In the genomic region with DNA sequence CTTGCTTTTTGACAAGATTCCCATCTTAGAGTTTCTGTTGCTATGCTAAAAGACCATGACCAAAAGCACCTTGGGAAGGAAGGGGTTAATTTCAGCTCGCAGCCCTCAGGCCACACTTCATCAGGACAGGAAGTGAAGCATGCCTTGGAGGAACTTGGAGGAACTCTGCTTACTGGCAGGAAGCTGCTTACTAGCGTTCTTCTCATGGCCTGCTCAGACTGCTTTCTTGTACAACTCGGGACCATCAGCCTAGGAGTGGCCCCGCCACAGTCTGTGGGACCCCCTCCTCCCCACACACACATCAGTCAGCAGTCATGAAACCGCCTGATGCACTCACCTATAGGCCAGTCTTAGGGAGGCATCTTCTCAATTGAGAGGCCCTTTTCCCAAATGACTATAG, we compare ENCODE assay signal across 14 mouse cellular contexts. TPM values are rescaled to one million over a fixed set of nuclear protein-coding genes. Genes with fewer than 3 reads are reported as not detected.
DNase-seq lines count a peak whose midpoint lies in the region; ATAC-seq lines count a peak whose summit lies in the region.
"Had no signal": no experiment of that assay in that cellular context is flagged by ENCODE, and none has a peak within 500 bp of the region (broad histone marks: within the 10 kb centered on the region; RNA-seq: fewer than 3 reads in every experiment).

No protein-coding gene starts in this region.

- WGBS in lung, embryonic 15.5 days = 20% methylated on average over 5 of the region's 5 CpGs
- 32% methylated on average over 5 of the region's 5 CpGs for WGBS in heart, embryonic 16.5 days
- 36% methylated on average over 5 of the region's 5 CpGs for WGBS in stomach, embryonic 14.5 days

- no peak overlapping the region for H3K4me2 ChIP-seq in lung, embryonic 15.5 days
- no peak overlapping the region for H3K4me2 ChIP-seq in heart, embryonic 16.5 days (ENCODE audit: low read depth, low read length)
- H3K4me2 ChIP-seq in stomach, embryonic 14.5 days (replicated peaks; ENCODE audit: low read depth, low read length) = no peak overlapping the region

- peak; percentile 48; the same call in 1 of the 2 replicates for ATAC-seq in lung, embryonic 15.5 days (ENCODE audit: borderline replicate concordance, extremely low read depth, low FRiP score, low TSS enrichment)
- no peak for ATAC-seq in heart, embryonic 16.5 days (replicated peaks; ENCODE audit: extremely low read depth, insufficient read depth, low FRiP score)
- ATAC-seq in stomach, embryonic 14.5 days (ENCODE audit: insufficient number of reproducible peaks, insufficient read depth, low FRiP score, low read depth) = no peak
- ATAC-seq in cerebellum, adult (ENCODE audit: insufficient number of reproducible peaks, low FRiP score, low TSS enrichment) = no peak
- ATAC-seq: activated CD4-positive, CD25-positive, alpha-beta regulatory T cell, adult 4 months had no signal

- intact Hi-C loops in heart, postnatal 25 days (cut with DNase I) = no loop called here
- intact Hi-C loops in left cerebral cortex, postnatal 10 days (cut with DNase I) = no loop called here

- H3K27me3 ChIP-seq in lung, embryonic 15.5 days = no peaks in the 10 kb centered on the region
- no peaks in the 10 kb centered on the region for H3K27me3 ChIP-seq in heart, embryonic 16.5 days (ENCODE audit: control insufficient read depth, insufficient read depth, low read length)
- H3K27me3 ChIP-seq in stomach, embryonic 14.5 days (ENCODE audit: control insufficient read depth, insufficient read depth, low read length) = no peaks in the 10 kb centered on the region
- H3K27me3 ChIP-seq: CH12.LX had no signal

- H3K9me3 ChIP-seq in lung, embryonic 15.5 days = no peaks in the 10 kb centered on the region
- no peaks in the 10 kb centered on the region for H3K9me3 ChIP-seq in heart, embryonic 16.5 days (replicated peaks; ENCODE audit: control insufficient read depth, low read length)
- no peaks in the 10 kb centered on the region for H3K9me3 ChIP-seq in stomach, embryonic 14.5 days (ENCODE audit: control insufficient read depth, low read depth, low read length)

- peak overlapping the region; percentile 56 for H3K27ac ChIP-seq in lung, embryonic 15.5 days
- peak overlapping the region; percentile 39; the same call in 1 of the 2 replicates for H3K27ac ChIP-seq in heart, embryonic 16.5 days (ENCODE audit: low read length)
- peak overlapping the region; percentile 48 for H3K27ac ChIP-seq in stomach, embryonic 14.5 days (ENCODE audit: low read length)

- peaks cover 16% of the 10 kb centered on the region for H3K4me1 ChIP-seq in lung, embryonic 15.5 days
- peaks cover 13% of the 10 kb centered on the region for H3K4me1 ChIP-seq in heart, embryonic 16.5 days (ENCODE audit: control insufficient read depth, insufficient read depth, low read length)
- H3K4me1 ChIP-seq in stomach, embryonic 14.5 days (ENCODE audit: control insufficient read depth, insufficient read depth, low read length) = no peaks in the 10 kb centered on the region

- peaks cover 90% of the 10 kb centered on the region for H3K36me3 ChIP-seq in lung, embryonic 15.5 days
- peaks cover 59% of the 10 kb centered on the region for H3K36me3 ChIP-seq in heart, embryonic 16.5 days (ENCODE audit: control insufficient read depth, insufficient read depth)
- H3K36me3 ChIP-seq in stomach, embryonic 14.5 days (ENCODE audit: control insufficient read depth, insufficient read depth, low read length) = peaks cover 82% of the 10 kb centered on the region

- DNase-seq in heart, adult 8-10 months (ENCODE audit: low spot score) = peak; percentile 26
- no peak for DNase-seq in heart, postnatal 25 days (ENCODE audit: low spot score)
- no peak for DNase-seq in lung, postnatal 14 days
- no peak for DNase-seq in left cerebral cortex, postnatal 10 days (ENCODE audit: extremely low spot score in 1 of 2, low spot score in 2 of 2)
- DNase-seq: cerebellum, adult 11 months; right cerebral cortex, postnatal 14 days; thymus, adult 2 months had no signal

- H3K4me3 ChIP-seq in lung, embryonic 15.5 days = no peak overlapping the region
- no peak overlapping the region for H3K4me3 ChIP-seq in heart, embryonic 16.5 days (ENCODE audit: low read length)
- no peak overlapping the region for H3K4me3 ChIP-seq in stomach, embryonic 14.5 days (ENCODE audit: low read depth, low read length)
- H3K4me3 ChIP-seq: erythroblast, embryonic 14.5 days had no signal

- no peak overlapping the region for H3K9ac ChIP-seq in lung, embryonic 15.5 days
- no peak overlapping the region for H3K9ac ChIP-seq in heart, embryonic 16.5 days (ENCODE audit: low read length)
- no peak overlapping the region for H3K9ac ChIP-seq in stomach, embryonic 14.5 days (replicated peaks; ENCODE audit: low read depth, low read length)

RNA-seq across cellular contexts. Expression of gene Rab14, which starts 26.8 kb away (rescaled TPM):
- 100 to 1,000 TPM; 120 to 139 (median 132) TPM for total RNA-seq in heart, adult 8-10 months (2022)
- total RNA-seq in heart, postnatal 25 days (2021) = 100 to 1,000 TPM; 117 to 136 TPM
- polyA plus RNA-seq in lung, embryonic 15.5 days (2015; fragmentation: Nextera tagmentation; extraction: Ambion mirVana) = 315 and 333 TPM in 2 replicates
- polyA plus RNA-seq in heart, embryonic 16.5 days (2015; fragmentation: Nextera tagmentation; extraction: Ambion mirVana) = 256 and 284 TPM in 2 replicates
- 314 and 322 TPM in 2 replicates for polyA plus RNA-seq in stomach, embryonic 14.5 days (2014; fragmentation: Nextera tagmentation; extraction: Ambion mirVana)
- total RNA-seq in left cerebral cortex, postnatal 10 days (2021) = 100 to 1,000 TPM; 218 to 225 TPM
